Mouse (Mus musculus): ENCODE measurements around the gene Rarres2.
"Not testable (repeated sequence)": the region's sequence is repeated elsewhere in the genome, so short reads cannot be mapped to it uniquely, and the experiment has no call there.

The Rarres2 gene

DNA sequence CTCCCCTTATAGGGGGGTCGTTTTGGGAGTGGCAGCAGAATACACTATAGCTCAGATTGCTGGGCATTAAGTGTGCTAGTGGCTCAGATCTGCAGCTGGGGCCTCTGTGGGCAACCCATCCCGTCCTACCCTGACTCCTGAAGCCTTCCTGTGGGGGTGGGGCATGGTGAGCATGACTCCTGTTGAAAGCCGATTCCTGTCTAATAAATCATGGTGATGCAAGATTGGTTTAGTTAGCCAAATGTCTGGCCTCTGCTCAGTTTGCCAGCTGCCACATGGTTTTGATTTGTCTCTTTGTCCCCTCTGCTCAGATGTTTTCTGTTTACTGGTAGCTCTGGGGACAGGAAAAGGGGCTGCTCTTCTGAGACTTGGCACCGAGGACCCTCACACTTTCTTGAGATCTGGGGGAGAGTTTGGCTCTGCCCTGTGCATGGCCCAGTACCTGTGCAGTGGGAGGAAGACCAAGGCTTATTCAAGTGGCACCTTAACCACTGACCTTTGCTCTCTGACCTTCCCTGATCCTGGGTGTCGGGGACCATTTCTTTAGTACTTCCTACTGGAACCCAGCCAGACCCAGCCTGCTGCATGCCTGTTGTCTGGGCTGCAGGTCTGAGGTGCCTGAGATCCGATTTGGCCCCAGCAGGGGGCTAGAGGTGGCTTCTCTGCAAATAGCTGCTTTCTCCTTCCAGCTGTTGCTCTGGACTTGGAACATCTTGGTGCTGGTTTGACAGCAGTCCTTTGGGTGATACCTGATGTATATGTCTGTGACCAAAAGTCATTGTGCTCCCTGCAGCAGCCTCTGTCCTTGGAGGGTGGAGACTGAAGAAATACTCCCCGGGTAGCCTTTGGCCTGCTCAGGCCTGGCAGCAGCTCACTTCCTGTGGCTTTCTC is 30.8 kb downstream of the Rarres2 start:
- peak; percentile 81 for DNase-seq (ENCODE audit: low read depth, low spot score)

DNA sequence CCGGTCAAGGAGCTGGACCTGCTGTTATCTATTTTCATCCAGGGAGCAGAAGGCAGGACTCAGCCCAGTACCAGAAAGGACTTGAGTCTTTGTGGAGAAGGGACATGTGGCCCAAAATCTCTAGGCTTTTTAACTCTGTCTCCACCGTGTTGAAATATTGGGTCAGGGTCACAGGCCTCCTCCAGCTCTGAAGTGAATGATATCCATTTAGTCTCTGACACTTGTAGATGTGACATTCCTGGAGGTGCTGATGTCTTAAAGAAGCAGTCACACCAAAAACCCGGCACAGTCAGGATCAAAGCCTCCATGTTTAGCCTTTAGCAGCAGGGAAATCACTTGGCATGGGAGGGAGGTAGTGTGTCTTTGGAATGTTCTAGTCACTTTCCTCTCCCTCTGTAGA is 31.9 kb downstream of the Rarres2 start:
- no peak for DNase-seq (ENCODE audit: low read depth, low spot score)

DNA sequence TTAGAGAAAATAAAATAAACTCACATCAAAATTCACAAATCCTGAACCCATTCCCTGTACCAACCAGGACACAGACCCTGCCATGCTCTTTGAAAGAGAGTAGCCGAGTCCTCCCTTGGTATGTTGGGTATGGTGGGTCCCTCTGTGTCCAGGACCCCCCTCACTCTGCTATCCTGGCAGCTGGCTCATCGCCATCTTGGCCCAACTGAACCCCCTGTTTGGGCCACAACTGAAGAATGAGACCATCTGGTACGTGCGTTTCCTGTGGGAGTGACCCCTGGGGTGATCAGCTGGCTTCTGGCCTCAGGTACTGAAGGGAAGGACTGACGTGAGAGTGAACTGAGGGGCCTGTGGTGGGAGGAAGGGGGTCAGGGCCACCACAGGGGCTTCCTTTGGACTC is 32.7 kb downstream of the Rarres2 start:
- DNase-seq (ENCODE audit: low read depth, low spot score), result no peak

DNA sequence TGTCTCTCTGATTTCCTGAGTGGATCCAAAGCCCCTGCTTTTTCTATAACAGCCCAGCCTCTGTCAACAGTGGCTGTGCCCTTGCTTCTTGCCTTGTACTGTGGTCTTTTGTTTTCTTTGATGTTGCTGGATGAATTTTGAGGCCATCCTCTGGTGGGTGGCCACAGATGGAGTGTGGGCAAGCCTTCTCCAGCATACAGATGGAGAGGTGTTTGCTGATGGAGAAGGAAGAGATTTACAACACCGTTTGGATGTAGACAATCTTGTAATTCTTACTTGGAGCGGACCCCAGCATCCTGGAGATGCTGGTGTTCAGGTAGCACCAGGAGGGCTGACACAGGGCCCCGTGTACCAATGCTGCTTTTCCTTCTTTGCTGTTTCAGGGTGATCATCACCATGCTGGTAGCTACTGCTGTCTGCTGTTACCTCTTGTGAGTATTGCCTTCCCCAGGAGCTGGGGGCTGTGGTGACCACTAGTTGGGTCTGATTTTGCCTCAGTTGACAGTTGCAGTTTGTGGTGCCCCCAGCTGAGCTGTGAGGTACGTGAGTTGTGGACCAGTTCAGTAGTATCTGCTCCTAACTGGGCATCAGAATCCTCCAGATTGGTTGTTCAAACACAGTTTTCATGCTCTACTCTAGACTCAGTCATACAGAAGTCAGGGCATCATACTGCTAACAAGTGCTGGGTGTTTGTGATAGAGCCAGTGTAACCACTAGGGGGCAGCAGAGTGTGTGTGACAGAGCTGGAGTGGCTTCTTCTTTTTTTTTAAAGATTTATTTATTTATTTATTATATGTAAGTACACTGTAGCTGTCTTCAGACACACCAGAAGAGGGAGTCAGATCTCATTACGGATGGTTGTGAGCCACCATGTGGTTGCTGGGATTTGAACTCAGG is 33.5 kb downstream of the Rarres2 start:
- peak; percentile 87 for DNase-seq (ENCODE audit: low read depth, low spot score)

DNA sequence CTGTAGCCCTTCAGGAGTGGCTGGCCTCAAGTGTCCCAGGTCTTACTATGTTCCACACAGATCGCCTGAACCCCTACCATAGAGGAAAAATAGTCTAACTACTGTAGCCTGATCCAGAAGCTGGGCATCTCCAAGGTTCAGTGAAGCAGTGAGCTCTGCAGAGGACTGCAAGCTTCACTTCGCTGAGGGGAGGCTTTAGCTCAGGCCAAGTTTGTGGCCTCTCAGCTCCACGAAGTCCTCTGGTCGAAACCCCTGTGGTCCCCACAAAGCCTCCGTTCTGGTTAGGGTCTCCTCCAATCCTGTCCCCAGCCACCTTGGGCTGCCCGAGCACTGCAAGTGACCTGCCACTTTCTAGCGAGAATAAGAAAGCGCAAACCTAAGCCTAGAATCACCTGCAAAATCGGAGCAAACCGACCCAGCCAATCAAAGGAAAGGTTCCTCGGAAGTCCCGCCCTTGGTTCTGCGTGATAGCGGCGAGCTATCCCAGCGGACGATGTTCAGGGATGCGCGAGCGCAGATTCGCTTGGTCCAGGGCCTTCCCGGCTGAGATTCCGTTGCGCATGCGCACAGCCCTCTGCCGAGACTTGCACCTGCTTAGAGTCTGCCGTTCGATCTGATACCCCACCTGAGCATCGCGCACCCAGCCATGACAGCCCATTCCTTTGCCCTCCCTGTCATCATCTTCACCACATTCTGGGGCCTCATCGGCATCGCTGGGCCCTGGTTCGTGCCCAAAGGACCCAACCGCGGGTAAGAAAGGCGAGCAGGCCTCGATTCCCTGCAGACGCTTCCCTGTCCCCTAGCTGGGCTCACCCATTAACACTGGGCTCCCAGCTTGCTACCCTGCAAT is 35.3 kb downstream of the Rarres2 start, which contains the start of gene Atp6v0e2:
TSS of gene Atp6v0e2 (plus strand) at position 511 of the 850 bp plus-strand sequence.
- DNase-seq (ENCODE audit: low read depth, low spot score), result peak; percentile 94

DNA sequence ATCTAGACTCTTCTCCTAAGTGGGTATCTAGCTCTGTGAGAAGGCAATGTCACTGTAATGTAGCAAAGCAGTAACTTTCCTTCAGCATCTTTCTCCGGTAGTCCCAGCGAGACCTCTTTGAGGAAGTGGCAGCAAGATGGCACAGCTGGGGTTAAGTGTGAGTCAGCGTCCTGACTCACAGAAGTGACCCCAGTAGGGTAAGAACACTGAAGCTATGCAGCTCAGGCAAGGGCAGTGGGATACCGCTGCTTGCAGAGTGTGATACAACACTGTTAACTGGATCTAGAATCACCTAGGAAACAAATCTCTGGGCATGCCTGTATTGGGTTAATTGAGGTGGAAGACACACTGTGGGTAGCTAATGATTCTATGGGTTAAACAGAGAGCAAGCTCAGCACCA is 36.5 kb downstream of the Rarres2 start:
- DNase-seq (ENCODE audit: low read depth, low spot score), result no peak

DNA sequence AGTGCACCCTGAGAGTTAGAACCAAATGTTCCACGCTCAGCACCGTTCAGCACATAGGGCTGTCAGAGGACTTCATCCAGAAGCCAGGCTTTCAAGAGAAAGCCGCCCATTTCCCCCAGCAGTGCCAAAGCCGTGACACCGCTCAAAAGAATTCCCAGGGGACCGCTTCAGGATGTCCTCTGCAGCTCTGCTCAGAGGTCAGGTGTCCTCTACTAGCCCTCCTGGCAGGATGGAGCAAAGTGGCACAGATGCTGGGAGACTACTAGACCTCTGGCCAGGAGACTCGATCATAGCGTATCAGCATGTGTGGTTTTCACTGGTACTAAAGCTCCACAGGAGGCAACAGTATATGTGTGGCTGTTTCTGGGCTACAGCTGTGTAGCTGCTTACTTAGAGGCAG is 37.7 kb downstream of the Rarres2 start:
- DNase-seq (ENCODE audit: low read depth, low spot score), result no peak

DNA sequence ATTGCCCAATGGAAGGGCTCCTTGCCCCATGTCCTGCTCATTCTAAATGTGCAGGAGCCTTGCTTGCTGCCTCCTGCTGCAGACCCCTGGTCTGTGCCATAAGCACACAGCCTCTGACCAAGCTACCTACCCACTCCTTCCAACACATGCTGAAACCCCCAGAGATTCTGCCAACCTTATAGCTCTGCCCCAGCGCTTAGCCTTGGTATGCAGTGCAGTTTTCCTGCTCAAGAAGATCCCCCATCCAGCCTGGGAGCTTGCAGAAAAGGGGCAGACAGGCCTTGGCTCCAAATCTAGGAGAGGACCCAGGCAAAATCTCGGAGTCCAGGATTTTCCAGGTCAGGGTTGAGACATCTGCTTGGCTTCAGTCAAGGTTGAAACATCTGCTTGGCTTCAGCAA is 39.1 kb downstream of the Rarres2 start:
- no peak for DNase-seq (ENCODE audit: low read depth, low spot score)

DNA sequence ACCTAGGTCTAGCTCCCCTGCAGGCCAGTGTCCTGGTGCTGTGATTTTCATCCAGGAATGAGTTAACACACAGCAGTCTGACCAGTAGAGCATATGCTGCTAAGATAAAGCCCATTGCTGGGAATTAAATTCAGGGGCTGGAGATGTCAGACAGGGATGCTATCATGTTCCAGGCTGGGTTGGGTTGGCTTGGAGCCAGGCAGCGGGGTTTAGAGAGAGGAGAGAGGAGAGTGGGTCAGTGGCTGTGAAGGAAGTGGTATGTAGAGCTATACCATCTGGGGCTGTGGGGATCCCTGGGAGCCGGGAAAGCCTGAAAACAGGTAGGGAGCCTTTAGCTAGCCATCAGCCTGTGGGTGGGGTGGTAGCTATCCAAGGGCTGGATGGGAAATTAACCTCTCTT is 41.7 kb downstream of the Rarres2 start:
- no peak for DNase-seq (ENCODE audit: low read depth, low spot score)

DNA sequence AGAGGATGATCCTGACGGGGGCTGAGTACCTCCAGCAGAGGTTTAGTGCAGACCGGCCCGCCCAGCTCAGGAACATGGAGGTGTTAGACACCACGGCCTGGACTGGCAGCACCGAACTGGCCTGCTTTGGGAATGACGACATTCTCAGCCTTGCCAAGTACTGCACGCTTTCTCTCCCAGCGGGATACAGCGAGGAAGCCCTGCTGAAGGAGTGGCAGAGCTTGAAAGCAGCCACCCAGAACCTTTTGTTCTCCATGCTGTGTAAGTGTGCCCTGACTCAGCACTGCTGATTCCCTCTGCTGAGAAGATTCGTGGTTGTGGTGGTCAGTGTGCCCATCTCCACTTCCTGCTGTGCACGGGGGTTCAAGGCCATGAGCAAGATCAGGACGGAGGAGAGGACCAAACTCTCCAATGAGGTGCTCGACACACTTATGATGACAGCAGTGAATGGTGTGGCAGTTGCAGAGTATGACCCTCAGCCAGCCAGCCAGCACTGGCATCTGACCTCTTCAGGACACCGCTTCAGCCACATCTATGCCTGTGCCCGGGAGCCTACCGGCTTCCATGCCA is 42.6 kb downstream of the Rarres2 start:
- no peak for DNase-seq (ENCODE audit: low read depth, low spot score)

DNA sequence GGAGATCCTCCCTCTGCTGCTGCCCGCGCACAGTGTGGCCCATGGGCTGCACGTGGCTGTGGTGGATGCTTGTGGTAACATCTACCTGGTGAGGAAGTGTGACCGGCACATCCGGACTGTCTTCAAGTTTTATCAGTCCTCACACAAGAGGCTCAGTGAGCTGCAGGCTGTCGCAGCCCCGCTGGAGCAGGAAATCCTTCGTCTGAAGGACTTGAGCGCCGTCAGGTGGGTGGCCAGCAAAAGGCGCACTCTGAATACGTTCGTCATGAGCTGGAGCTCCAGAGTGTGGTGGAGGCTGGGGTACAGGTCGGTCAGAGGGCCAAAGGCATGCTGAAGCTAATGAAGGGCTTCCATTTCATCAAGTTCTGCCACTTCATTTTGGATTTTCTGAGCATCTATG is 43.3 kb downstream of the Rarres2 start:
- DNase-seq (ENCODE audit: low read depth, low spot score), result no peak

DNA sequence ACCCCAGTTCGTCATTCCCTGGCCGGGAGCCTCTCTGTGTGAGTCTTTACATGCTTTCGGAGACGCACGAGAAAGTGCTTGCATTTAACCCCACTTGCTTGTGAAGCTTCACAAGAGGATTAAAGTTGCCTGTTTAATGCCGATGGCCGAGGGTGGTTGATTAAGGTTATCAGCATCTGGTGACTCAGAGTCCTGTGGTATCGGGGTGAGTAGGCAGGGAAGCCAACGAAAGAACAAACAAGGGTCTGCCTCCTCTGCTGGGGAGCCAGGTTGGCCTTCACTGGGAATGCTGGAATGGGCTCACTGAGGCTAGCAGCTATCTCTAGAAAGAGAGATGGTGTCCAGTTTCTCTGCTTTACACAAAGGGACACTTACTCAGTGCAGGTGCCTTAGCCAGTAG is 44.7 kb downstream of the Rarres2 start:
- DNase-seq (ENCODE audit: low read depth, low spot score), result no peak

DNA sequence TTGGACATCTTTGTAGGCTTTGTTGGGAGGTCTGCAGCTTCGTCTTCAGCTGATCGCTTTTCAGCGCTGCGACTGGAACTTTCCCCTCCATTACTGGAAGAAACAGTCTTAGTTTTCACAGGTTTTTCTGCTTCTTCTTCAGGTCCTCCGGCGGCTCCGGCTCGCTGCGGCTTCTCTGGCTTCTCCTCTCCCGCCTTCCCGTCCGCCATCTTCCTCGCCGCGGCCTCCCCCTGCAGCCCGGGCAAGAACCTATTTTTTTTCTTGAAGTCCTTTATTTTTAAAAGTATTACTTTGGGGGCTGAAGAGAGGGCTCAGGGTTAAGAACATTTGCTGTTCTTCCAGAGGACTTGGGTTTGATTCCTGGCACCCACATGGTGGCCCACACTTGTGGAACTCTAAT is 47.7 kb downstream of the Rarres2 start:
- not testable (repeated sequence) for DNase-seq (ENCODE audit: low read depth, low spot score)
